Mouse (Mus musculus) midbrain, embryonic 16.5 days (tissue): Measurements from ENCODE around the gene Dclk2. TPM values are rescaled to one million over a fixed set of nuclear protein-coding genes. Genes with fewer than 3 reads are reported as not detected.

Source experiments
- ATAC-seq: fragments of 200-750 bp; cut with Nextera tagmentation; 2 replicates; pipeline ENCODE4 v1.8.0; 2017; ENCODE audit warnings: moderate TSS enrichment
- H3K27ac ChIP-seq: fragments of 300-500 bp; sonication (generic); 2 replicates; pipeline ENCODE4 v1.5.1; 2014; ENCODE audit warnings: mild to moderate bottlenecking, low read length, mixed read lengths
- H3K27me3 ChIP-seq: fragments of 300-500 bp; sonication (generic); 2 replicates; pipeline ENCODE4 v1.6.1; 2014; ENCODE audit warnings: low read depth, low read length, mixed read lengths; ENCODE audit not compliant: control insufficient read depth, insufficient read depth
- H3K36me3 ChIP-seq: fragments of 300-500 bp; sonication (generic); 2 replicates; pipeline ENCODE4 v1.6.1; 2014; ENCODE audit warnings: mild to moderate bottlenecking, low read length, moderate library complexity, mixed read lengths; ENCODE audit not compliant: control insufficient read depth, insufficient read depth
- H3K4me1 ChIP-seq: fragments of 300-500 bp; sonication (generic); 2 replicates; pipeline ENCODE4 v1.6.1; 2014; ENCODE audit warnings: mild to moderate bottlenecking, low read length, mixed read lengths; ENCODE audit not compliant: control insufficient read depth, insufficient read depth
- H3K4me2 ChIP-seq: fragments of 300-500 bp; sonication (generic); 2 replicates; pipeline ENCODE4 v1.6.1; 2014; ENCODE audit warnings: mild to moderate bottlenecking, low read length, mixed read lengths
- H3K4me3 ChIP-seq: fragments of 300-500 bp; sonication (generic); 2 replicates; pipeline ENCODE4 v1.5.1; 2014; ENCODE audit warnings: low read depth, mild to moderate bottlenecking, low read length, moderate library complexity, mixed read lengths
- H3K9ac ChIP-seq: fragments of 300-500 bp; sonication (generic); 2 replicates; pipeline ENCODE4 v1.6.1; 2014; ENCODE audit warnings: low read depth, low read length, mixed read lengths
- H3K9me3 ChIP-seq: fragments of 300-500 bp; sonication (generic); replicated peaks from 2 replicates; pipeline ENCODE4 v1.6.1; 2014; ENCODE audit warnings: mild to moderate bottlenecking, low read length, mixed read lengths; ENCODE audit not compliant: control insufficient read depth, poor library complexity, severe bottlenecking
- WGBS: fragments of 180-500 bp; shearing (Covaris S2); extraction: QIAGEN DNeasy Blood & Tissue Kit; methylation state at CpG from one replicate; pipeline ENCODE4 v1.1.7; 2014; 5-methylcytosine and 5-hydroxymethylcytosine counted together
- polyA plus RNA-seq: library from polyadenylated mRNA; unstranded; fragments of >200 nt; fragmentation: Nextera tagmentation; extraction: Ambion mirVana; gene quantifications from 2 replicates; pipeline ENCODE4 v1.2.1, GENCODE M21; 2015

Gene Dclk2
- polyA plus RNA-seq, 1 experiment from 2014 or later, result 85.0 TPM

- 42% methylated on average over 14 of the region's 14 CpGs for WGBS
- Histone ChIP-seq H3K9ac (no peak overlapping the region), H3K4me1 (peaks cover 3% of the 10 kb centered on the region), H3K36me3 (0 out of 2 replicates have a peak, but pooled peaks cover 2% of the 10 kb centered on the region), H3K27ac (peak overlapping the region; percentile 52), H3K27me3 (no peaks in the 10 kb centered on the region), H3K4me3 (no peak overlapping the region), H3K4me2 (no peak overlapping the region), H3K9me3 (no peaks in the 10 kb centered on the region)
- ATAC-seq, result peak; percentile 25; the same call in 1 of the 2 replicates
Observed at GRCm38 (mm10) chr3:86774566-86775443, 145.8 kb downstream of the Dclk2 start.

GRCm38 (mm10) chr3:86768969-86769368 lies 151.7 kb downstream of the Dclk2 start:
- Histone ChIP-seq H3K9ac (no peak overlapping the region), H3K4me2 (peak overlapping the region; percentile 36), H3K27me3 (no peaks in the 10 kb centered on the region), H3K4me3 (no peak overlapping the region), H3K9me3 (no peaks in the 10 kb centered on the region), H3K4me1 (peaks cover 8% of the 10 kb centered on the region), H3K27ac (no peak overlapping the region), H3K36me3 (no peaks in the 10 kb centered on the region)
- peak; percentile 68; the same call in 1 of the 2 replicates for ATAC-seq
- WGBS, result 27% methylated on average over 6 of the region's 6 CpGs

GRCm38 (mm10) chr3:86768553-86768952 lies 152.1 kb downstream of the Dclk2 start:
- ATAC-seq, result peak; percentile 47; the same call in 1 of the 2 replicates
- Histone ChIP-seq H3K4me1 (peaks cover 8% of the 10 kb centered on the region), H3K36me3 (no peaks in the 10 kb centered on the region), H3K27me3 (no peaks in the 10 kb centered on the region), H3K27ac (no peak overlapping the region), H3K9me3 (no peaks in the 10 kb centered on the region), H3K4me2 (peak overlapping the region; percentile 36), H3K9ac (no peak overlapping the region), H3K4me3 (no peak overlapping the region)
- 9% methylated on average over 8 of the region's 8 CpGs for WGBS

- ATAC-seq, result no peak
- Histone ChIP-seq H3K27ac (no peak overlapping the region), H3K4me1 (no peaks in the 10 kb centered on the region), H3K4me3 (no peak overlapping the region), H3K9me3 (no peaks in the 10 kb centered on the region), H3K4me2 (no peak overlapping the region), H3K27me3 (no peaks in the 10 kb centered on the region), H3K9ac (no peak overlapping the region), H3K36me3 (no peaks in the 10 kb centered on the region)
- 92% methylated on average over 4 of the region's 4 CpGs for WGBS
Observed at GRCm38 (mm10) chr3:86762456-86762855, 158.2 kb downstream of the Dclk2 start.

GRCm38 (mm10) chr3:86762036-86762415 lies 158.6 kb downstream of the Dclk2 start:
- H3K4me1 ChIP-seq, result no peaks in the 10 kb centered on the region
- no peak overlapping the region for H3K4me3 ChIP-seq
- H3K27me3 ChIP-seq, result no peaks in the 10 kb centered on the region
- ATAC-seq, result peak; percentile 52; the same call in 1 of the 2 replicates
- H3K4me2 ChIP-seq, result no peak overlapping the region
- H3K36me3 ChIP-seq, result no peaks in the 10 kb centered on the region
- H3K9me3 ChIP-seq, result no peaks in the 10 kb centered on the region
- no peak overlapping the region for H3K27ac ChIP-seq
- no peak overlapping the region for H3K9ac ChIP-seq
- 85% methylated on average over 6 of the region's 6 CpGs for WGBS

GRCm38 (mm10) chr3:86761095-86762035 lies 159.3 kb downstream of the Dclk2 start:
- no peaks in the 10 kb centered on the region for H3K4me1 ChIP-seq
- ATAC-seq, result peak; percentile 92
- 53% methylated on average over 9 of the region's 9 CpGs for WGBS
- H3K36me3 ChIP-seq, result no peaks in the 10 kb centered on the region
- H3K4me3 ChIP-seq, result no peak overlapping the region
- no peaks in the 10 kb centered on the region for H3K27me3 ChIP-seq
- H3K9ac ChIP-seq, result no peak overlapping the region
- H3K4me2 ChIP-seq, result no peak overlapping the region
- H3K9me3 ChIP-seq, result no peaks in the 10 kb centered on the region
- H3K27ac ChIP-seq, result no peak overlapping the region

GRCm38 (mm10) chr3:86760474-86760873 lies 160.2 kb downstream of the Dclk2 start:
- no peak overlapping the region for H3K9ac ChIP-seq
- H3K27me3 ChIP-seq, result no peaks in the 10 kb centered on the region
- H3K9me3 ChIP-seq, result no peaks in the 10 kb centered on the region
- H3K36me3 ChIP-seq, result no peaks in the 10 kb centered on the region
- H3K4me1 ChIP-seq, result no peaks in the 10 kb centered on the region
- no peak for ATAC-seq
- peak overlapping the region; percentile 28; the same call in 1 of the 2 replicates for H3K4me2 ChIP-seq
- WGBS, result 61% methylated on average over 7 of the region's 7 CpGs
- H3K4me3 ChIP-seq, result no peak overlapping the region
- H3K27ac ChIP-seq, result no peak overlapping the region

GRCm38 (mm10) chr3:86759834-86760233 lies 160.8 kb downstream of the Dclk2 start:
- Histone ChIP-seq H3K36me3 (no peaks in the 10 kb centered on the region), H3K27me3 (no peaks in the 10 kb centered on the region), H3K27ac (no peak overlapping the region), H3K9me3 (no peaks in the 10 kb centered on the region), H3K9ac (0 out of 2 replicates have a peak overlapping the region, but pooled peaks have one; percentile 40), H3K4me1 (peaks cover under 1% of the 10 kb centered on the region; the same call in 1 of the 2 replicates), H3K4me3 (no peak overlapping the region), H3K4me2 (peak overlapping the region; percentile 38)
- no peak for ATAC-seq
- 43% methylated on average over 8 of the region's 8 CpGs for WGBS
